Mouse (Mus musculus) forebrain, embryonic 16.5 days (tissue): ENCODE data around the gene Hsd17b7. TPM values are rescaled to one million over a fixed set of nuclear protein-coding genes. Genes with fewer than 3 reads are reported as not detected.

Experiments
- ATAC-seq: fragments of 200-750 bp; cut with Nextera tagmentation; 2 replicates; pipeline ENCODE4 v1.8.0; 2017; ENCODE audit warnings: mild to moderate bottlenecking, moderate library complexity
- H3K27ac ChIP-seq: fragments of 300-500 bp; sonication (generic); 2 replicates; pipeline ENCODE4 v1.5.1; 2014; ENCODE audit warnings: low read length, control low read depth
- H3K27me3 ChIP-seq: fragments of 300-500 bp; sonication (generic); replicated peaks from 2 replicates; pipeline ENCODE4 v1.6.1; 2014; ENCODE audit warnings: low read length; ENCODE audit not compliant: control insufficient read depth, insufficient read depth
- H3K36me3 ChIP-seq: fragments of 300-500 bp; sonication (generic); 2 replicates; pipeline ENCODE4 v1.6.1; 2014; ENCODE audit not compliant: control insufficient read depth, insufficient read depth
- H3K4me1 ChIP-seq: fragments of 300-500 bp; sonication (generic); replicated peaks from 2 replicates; pipeline ENCODE4 v1.6.1; 2014; ENCODE audit warnings: low read length; ENCODE audit not compliant: control insufficient read depth, insufficient read depth
- H3K4me2 ChIP-seq: fragments of 300-500 bp; sonication (generic); 2 replicates; pipeline ENCODE4 v1.6.1; 2014; ENCODE audit warnings: mild to moderate bottlenecking, low read length, control low read depth
- H3K4me3 ChIP-seq: fragments of 300-500 bp; sonication (generic); replicated peaks from 2 replicates; pipeline ENCODE4 v1.5.1; 2014; ENCODE audit warnings: mild to moderate bottlenecking, low read length, control low read depth
- H3K9ac ChIP-seq: fragments of 300-500 bp; sonication (generic); replicated peaks from 2 replicates; pipeline ENCODE4 v1.6.1; 2014; ENCODE audit warnings: low read depth, low read length, control low read depth
- H3K9me3 ChIP-seq: fragments of 300-500 bp; sonication (generic); 2 replicates; pipeline ENCODE4 v1.6.1; 2016; ENCODE audit warnings: low read length; ENCODE audit not compliant: control insufficient read depth
- WGBS: fragments of 180-500 bp; shearing (Covaris S2); extraction: QIAGEN DNeasy Blood & Tissue Kit; methylation state at CpG from one replicate; pipeline ENCODE4 v1.1.7; 2014; 5-methylcytosine and 5-hydroxymethylcytosine counted together
- polyA plus RNA-seq: library from polyadenylated mRNA; unstranded; fragments of >200 nt; fragmentation: Nextera tagmentation; extraction: Ambion mirVana; gene quantifications from 2 replicates; pipeline ENCODE4 v1.2.1, GENCODE M21; 2015

Hsd17b7 gene
- polyA plus RNA-seq, 1 experiment from 2014 or later, result 18.1 TPM

DNA sequence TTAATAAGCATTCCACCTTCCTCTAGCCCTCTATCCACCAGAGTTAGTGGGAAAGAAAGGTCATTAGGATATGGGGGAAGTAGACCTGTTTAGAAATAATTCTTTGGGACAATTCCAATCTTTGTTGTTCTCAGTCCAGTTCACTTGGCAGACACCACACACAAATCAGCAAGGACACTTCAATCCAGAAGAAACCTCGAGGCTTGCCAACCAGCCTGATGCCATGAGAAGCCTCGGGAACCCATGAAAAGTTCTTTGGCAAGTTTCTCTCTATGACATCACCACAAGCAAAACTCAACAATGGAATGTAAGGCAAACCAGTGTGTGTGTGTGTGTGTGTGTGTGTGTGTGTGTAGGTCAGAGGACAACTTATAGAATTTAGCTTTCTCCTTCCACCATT is 44.5 kb downstream of the Hsd17b7 start:
- H3K4me2 ChIP-seq, result no peak overlapping the region
- WGBS, result 50% methylated on average over 2 of the region's 2 CpGs
- peaks cover 8% of the 10 kb centered on the region; the same call in 1 of the 2 replicates for H3K4me1 ChIP-seq
- no peaks in the 10 kb centered on the region for H3K9me3 ChIP-seq
- H3K27ac ChIP-seq, result no peak overlapping the region
- no peak for ATAC-seq
- H3K27me3 ChIP-seq, result 0 out of 2 replicates have a peak, but pooled peaks cover under 1% of the 10 kb centered on the region
- H3K4me3 ChIP-seq, result no peak overlapping the region
- H3K9ac ChIP-seq, result no peak overlapping the region
- no peaks in the 10 kb centered on the region for H3K36me3 ChIP-seq

DNA sequence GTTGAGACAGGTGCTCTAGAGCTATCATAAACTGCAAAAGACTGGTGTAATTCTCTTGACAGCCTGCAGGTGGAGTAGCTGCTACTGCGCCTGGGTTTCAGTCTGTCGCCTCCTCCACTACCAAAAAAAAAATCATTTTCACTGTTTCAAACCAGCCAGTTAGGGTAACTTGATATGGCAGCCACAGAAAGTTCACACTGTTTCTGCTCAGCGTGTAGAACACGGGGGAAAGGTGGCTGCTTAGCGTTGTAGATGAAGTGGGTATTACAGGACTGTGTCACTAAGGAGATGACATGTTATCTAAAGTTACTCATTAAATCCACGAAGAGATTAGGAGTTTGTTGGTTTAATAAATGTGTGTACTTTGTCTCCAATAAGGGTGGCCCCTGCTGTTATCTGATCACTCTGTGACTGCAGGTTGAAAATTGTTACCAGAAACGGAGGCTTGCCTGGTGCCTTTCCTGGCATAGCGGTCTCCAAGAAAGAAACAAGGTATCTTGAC is 47.3 kb downstream of the Hsd17b7 start:
- no peak overlapping the region for H3K27ac ChIP-seq
- H3K27me3 ChIP-seq, result 0 out of 2 replicates have a peak, but pooled peaks cover 3% of the 10 kb centered on the region
- H3K4me3 ChIP-seq, result no peak overlapping the region
- H3K4me2 ChIP-seq, result no peak overlapping the region
- no peaks in the 10 kb centered on the region for H3K36me3 ChIP-seq
- no peaks in the 10 kb centered on the region for H3K9me3 ChIP-seq
- no peak for ATAC-seq
- 45% methylated on average over 8 of the region's 8 CpGs for WGBS
- H3K9ac ChIP-seq, result no peak overlapping the region
- no peaks in the 10 kb centered on the region; the same call in 1 of the 2 replicates for H3K4me1 ChIP-seq

DNA sequence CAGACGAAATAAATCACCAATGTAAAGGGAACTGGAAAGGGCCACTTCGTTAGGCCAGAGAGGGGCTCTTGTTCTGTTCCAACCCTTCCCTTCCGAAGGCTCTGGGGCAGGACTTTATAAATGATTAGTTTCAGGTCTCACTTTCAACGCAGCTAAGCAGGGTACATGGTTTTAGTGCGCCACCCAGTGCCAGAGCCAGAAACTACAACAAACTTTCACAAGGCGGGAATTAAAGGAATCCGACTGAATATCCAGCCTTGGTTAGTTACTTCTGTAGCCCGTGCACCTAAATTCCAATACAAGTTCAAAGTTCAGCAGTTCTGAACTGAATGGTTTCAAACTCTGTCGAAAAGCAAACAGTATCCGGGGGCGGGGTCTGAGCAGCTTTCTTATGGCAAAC is 49.8 kb downstream of the Hsd17b7 start:
- WGBS, result 2% methylated on average over 11 of the region's 11 CpGs
- Histone ChIP-seq H3K36me3 (no peaks in the 10 kb centered on the region), H3K9me3 (no peaks in the 10 kb centered on the region), H3K27ac (no peak overlapping the region), H3K27me3 (0 out of 2 replicates have a peak, but pooled peaks cover 3% of the 10 kb centered on the region), H3K9ac (no peak overlapping the region), H3K4me1 (no peaks in the 10 kb centered on the region; the same call in 1 of the 2 replicates), H3K4me2 (no peak overlapping the region), H3K4me3 (no peak overlapping the region)
- ATAC-seq, result peak; percentile 60

GRCm38 (mm10) chr1:169917998-169918397 is 51.0 kb downstream of the Hsd17b7 start:
- WGBS, result 22% methylated on average over 4 of the region's 4 CpGs
- Histone ChIP-seq H3K27me3 (0 out of 2 replicates have a peak, but pooled peaks cover 3% of the 10 kb centered on the region), H3K4me3 (no peak overlapping the region), H3K27ac (no peak overlapping the region), H3K9ac (no peak overlapping the region), H3K4me1 (no peaks in the 10 kb centered on the region; the same call in 1 of the 2 replicates), H3K4me2 (no peak overlapping the region), H3K36me3 (no peaks in the 10 kb centered on the region), H3K9me3 (no peaks in the 10 kb centered on the region)
- peak; percentile 70 for ATAC-seq

GRCm38 (mm10) chr1:169917115-169917796 is 51.8 kb downstream of the Hsd17b7 start:
- 0 out of 2 replicates have a peak, but pooled peaks cover 3% of the 10 kb centered on the region for H3K27me3 ChIP-seq

DNA sequence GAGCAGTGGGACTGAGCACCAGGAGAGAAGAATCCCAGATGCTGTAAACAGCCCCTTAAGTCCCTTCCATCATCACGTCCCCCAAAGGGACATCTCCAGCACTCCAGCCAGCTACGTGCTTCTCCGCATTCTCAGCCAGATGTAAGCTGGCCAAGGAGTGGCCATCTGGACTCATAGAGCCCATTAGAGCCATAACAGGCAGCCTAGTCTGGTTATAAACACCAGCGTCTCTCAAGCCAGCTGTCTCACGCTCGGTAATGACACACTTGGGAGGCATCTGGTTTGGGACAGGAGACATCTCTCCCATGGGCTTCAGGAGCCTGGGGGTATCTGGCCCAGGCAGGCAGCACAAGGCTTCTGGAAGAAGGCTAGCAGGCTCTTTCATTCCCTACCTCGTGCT is 52.4 kb downstream of the Hsd17b7 start:
- no peak overlapping the region for H3K4me2 ChIP-seq
- H3K9me3 ChIP-seq, result no peaks in the 10 kb centered on the region
- no peaks in the 10 kb centered on the region for H3K36me3 ChIP-seq
- no peak for ATAC-seq
- no peak overlapping the region for H3K9ac ChIP-seq
- H3K27me3 ChIP-seq, result 0 out of 2 replicates have a peak, but pooled peaks cover 3% of the 10 kb centered on the region
- H3K4me1 ChIP-seq, result no peaks in the 10 kb centered on the region; the same call in 1 of the 2 replicates
- H3K4me3 ChIP-seq, result no peak overlapping the region
- no peak overlapping the region for H3K27ac ChIP-seq
- 66% methylated on average over 7 of the region's 7 CpGs for WGBS

More at GRCm38 (mm10) chr1:169917115-169917796, 51.8 kb downstream of the Hsd17b7 start:
- Histone ChIP-seq H3K4me2 (no peak overlapping the region), H3K36me3 (no peaks in the 10 kb centered on the region), H3K4me3 (no peak overlapping the region), H3K9me3 (no peaks in the 10 kb centered on the region), H3K27ac (no peak overlapping the region), H3K9ac (no peak overlapping the region), H3K4me1 (no peaks in the 10 kb centered on the region; the same call in 1 of the 2 replicates)
- ATAC-seq, result no peak
- WGBS, result 62% methylated on average over 9 of the region's 9 CpGs

- 83% methylated on average over 6 of the region's 6 CpGs for WGBS
- no peak overlapping the region for H3K9ac ChIP-seq
- H3K27ac ChIP-seq, result no peak overlapping the region
- H3K4me1 ChIP-seq, result no peaks in the 10 kb centered on the region; the same call in 1 of the 2 replicates
- no peak overlapping the region for H3K4me3 ChIP-seq
- no peaks in the 10 kb centered on the region for H3K36me3 ChIP-seq
- H3K9me3 ChIP-seq, result no peaks in the 10 kb centered on the region
- H3K27me3 ChIP-seq, result no peaks in the 10 kb centered on the region
- no peak for ATAC-seq
- H3K4me2 ChIP-seq, result no peak overlapping the region
These were observed 57.5 kb downstream of the Hsd17b7 start for GRCm38 (mm10) chr1:169911526-169911925.

DNA sequence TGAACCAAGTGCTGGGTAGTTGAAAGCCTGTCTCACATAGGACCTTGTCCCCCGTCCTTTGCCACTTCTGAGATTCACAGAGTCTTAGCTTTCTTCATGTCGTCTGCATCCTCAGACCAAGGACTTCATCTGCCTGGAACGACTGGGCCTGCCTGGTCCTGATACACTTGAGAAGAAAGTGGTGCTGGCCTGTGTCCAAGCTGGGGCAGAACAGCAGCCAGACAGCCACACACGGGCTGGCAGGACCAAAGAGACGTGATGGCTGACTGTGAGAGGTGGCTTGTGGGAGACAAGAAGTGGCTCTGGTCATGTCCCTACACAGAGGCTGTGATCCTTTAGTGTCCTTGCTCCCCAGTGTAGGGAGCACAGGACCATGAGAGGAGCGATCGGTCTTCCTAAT is 58.3 kb downstream of the Hsd17b7 start:
- Histone ChIP-seq H3K4me3 (no peak overlapping the region), H3K4me2 (no peak overlapping the region), H3K9ac (no peak overlapping the region), H3K27me3 (no peaks in the 10 kb centered on the region), H3K9me3 (no peaks in the 10 kb centered on the region), H3K4me1 (no peaks in the 10 kb centered on the region; the same call in 1 of the 2 replicates), H3K27ac (no peak overlapping the region), H3K36me3 (no peaks in the 10 kb centered on the region)
- ATAC-seq, result no peak
- WGBS, result 57% methylated on average over 7 of the region's 7 CpGs

DNA sequence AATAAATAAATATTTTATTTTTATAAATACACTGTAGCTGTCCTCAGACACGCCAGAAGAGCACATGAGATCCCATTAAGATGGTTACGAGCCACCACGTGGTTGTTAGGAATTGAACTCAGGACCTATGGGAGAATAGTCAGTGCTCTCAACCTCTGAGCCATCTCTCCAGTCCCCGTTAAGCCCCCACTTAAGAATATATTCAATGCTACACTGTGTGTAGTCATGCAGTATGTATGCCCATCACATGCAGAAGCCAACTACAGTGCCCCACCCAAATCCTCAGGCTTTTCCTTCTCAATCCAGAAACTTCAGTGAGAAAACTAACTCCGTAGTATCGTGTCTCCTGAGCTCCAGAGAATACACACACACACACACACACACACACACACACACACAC is 59.4 kb downstream of the Hsd17b7 start:
- Histone ChIP-seq H3K27me3 (no peaks in the 10 kb centered on the region), H3K27ac (no peak overlapping the region), H3K9ac (no peak overlapping the region), H3K4me2 (no peak overlapping the region), H3K36me3 (no peaks in the 10 kb centered on the region), H3K4me3 (no peak overlapping the region), H3K9me3 (no peaks in the 10 kb centered on the region), H3K4me1 (no peaks in the 10 kb centered on the region; the same call in 1 of the 2 replicates)
- WGBS, result 84% methylated on average over 6 of the region's 6 CpGs
- 0 out of 2 replicates have a peak, but pooled peaks have one; percentile 20 for ATAC-seq
